Mouse (Mus musculus) thymus, postnatal 14 days (tissue): Measurements from ENCODE around the gene Cyp46a1.

Experiments used
- DNase-seq: peaks from one replicate; pipeline ENCODE4 v3.0.0; 2021

Gene Cyp46a1

GRCm38 (mm10) chr12:108312432-108312851 is 21.7 kb upstream of the Cyp46a1 start:
- no peak for DNase-seq

DNA sequence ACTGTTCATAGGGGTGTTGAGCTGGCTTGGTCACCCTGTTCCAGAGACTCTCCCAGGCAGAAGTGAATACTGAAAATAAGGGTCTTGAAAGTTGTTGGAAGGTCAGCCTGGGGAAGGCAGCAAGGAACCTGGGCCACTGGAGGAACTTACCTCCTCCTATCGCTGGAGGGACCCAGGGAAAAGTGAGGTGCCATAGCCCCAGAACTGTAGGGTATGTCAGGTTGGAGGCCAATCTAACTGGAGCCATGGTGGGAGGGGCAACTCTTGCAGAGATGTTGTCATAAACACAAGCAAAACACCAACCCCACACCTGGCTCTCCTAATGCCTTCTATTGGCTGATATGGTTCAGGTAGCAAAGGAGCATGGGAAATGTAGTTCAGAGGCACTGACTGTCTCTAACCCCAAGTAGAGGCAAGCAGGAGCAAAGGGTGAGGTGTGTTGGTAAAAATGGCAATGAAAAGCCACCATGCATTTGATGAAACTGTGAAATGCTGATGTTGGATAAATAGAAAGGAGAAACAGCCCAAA is 20.9 kb upstream of the Cyp46a1 start:
- DNase-seq: no peak

GRCm38 (mm10) chr12:108315818-108316217 is 18.4 kb upstream of the Cyp46a1 start:
- no peak for DNase-seq

DNA sequence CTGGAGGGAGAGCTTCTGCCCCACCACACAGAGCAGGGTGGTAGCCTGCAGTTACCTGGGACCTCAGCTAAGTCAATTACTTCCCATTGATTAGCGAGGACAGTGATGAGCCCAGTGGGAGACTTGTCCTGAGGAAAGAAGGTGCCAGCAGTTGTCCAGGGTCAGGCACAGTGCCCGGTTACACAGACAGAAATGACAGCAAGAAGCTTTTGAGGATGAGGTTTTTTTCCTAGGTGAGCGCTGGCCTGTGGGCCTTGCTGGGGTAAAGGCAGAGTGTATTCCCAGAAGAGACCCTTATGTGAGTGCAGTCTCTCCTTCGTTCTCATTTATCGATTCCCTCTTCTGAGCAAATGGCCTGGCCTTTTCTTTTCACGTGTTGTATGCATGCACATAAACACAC is 17.5 kb upstream of the Cyp46a1 start:
- no peak for DNase-seq

GRCm38 (mm10) chr12:108317201-108317738 is 16.9 kb upstream of the Cyp46a1 start:
- DNase-seq: no peak

- DNase-seq: no peak
Observed at GRCm38 (mm10) chr12:108317826-108318430, 16.3 kb upstream of the Cyp46a1 start.

DNA sequence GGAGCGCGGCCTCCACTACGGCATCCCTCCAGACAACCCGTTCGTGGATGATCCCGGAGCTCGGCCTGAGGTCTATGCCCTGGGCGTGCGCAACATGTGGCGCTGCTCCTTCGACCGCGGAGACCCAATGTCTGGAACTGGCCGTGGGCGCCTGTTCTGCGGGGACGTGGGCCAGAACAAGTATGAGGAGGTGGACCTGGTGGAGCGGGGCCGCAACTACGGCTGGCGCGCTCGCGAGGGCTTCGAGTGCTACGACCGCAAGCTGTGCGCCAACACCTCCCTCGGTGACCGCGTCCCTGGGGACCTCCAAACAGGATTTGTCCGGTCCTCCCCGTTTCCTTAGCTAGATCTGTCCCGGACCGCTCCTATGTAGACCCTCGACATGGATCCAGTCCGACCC is 15.7 kb upstream of the Cyp46a1 start:
- DNase-seq: no peak

DNA sequence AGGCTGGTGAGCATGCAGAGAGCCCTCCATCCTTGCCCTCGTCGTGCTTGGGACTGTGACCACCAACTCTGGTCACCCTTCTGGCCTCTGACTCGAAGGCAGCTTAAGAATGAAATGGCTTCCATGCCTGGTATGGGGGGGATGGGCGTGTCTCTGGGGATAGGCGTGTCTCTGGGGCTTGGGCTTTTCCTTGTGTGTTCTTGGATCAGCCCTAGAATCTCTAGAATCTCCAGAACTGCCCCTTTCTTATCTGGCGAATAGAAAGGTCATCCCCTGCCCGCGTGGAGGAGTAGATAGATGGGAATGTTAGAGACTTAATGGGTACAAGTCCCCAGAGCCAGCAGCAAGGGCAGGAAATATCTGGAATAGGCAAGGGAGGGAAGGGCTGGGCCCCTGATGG is 14.1 kb upstream of the Cyp46a1 start:
- DNase-seq: no peak

GRCm38 (mm10) chr12:108326401-108326800 is 7.8 kb upstream of the Cyp46a1 start:
- DNase-seq: no peak

- no peak for DNase-seq
Observed at GRCm38 (mm10) chr12:108327889-108328491, 6.2 kb upstream of the Cyp46a1 start.

DNA sequence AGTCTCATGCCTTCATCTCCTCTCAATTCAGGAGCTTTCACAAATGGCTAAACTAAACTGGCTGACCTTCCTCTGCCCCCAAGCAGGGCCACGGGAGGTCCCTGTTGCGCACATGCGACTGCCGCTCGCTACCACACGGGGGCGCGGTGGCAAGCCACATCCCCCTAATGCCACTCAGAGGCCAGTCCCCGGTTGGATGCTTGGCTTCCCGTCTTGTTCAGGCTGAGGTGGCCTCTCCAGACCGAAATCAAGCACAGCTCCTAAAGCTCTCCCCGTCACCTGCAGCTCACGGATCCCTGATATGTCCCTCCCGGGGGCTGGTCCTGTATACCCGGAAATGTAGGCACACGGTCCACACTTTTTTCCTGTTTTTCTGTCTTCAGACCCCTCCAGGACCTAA is 1.1 kb upstream of the Cyp46a1 start:
- peak; percentile 80 for DNase-seq

- peak; percentile 36 for DNase-seq
Observed at GRCm38 (mm10) chr12:108333481-108333882, 699 bp upstream of the Cyp46a1 start.

DNA sequence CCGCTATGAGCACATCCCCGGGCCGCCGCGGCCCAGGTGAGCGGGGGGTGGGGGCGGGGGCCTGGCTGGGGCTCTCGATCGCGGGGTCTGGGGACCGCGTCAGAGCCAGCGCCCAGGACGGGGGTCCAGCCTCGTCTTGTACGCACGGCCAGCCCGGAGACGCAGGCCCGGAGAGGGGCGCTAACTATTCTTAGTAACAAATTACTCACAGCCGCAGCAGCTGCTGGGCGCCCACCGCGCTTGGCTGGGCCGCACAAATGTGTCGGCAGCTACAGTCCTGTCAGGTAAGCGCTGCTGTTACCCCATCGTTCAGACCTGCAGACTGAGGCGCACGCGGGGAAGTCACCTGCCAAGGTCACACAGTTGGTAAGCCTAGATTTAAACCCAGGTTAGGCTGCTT is 348 bp downstream of the Cyp46a1 start:
- no peak for DNase-seq

- peak; percentile 31 for DNase-seq
Observed at GRCm38 (mm10) chr12:108338572-108339190, 4.5 kb downstream of the Cyp46a1 start.

GRCm38 (mm10) chr12:108348151-108348550 is 14.0 kb downstream of the Cyp46a1 start:
- DNase-seq: no peak

GRCm38 (mm10) chr12:108349026-108349425 is 14.8 kb downstream of the Cyp46a1 start:
- no peak for DNase-seq

DNA sequence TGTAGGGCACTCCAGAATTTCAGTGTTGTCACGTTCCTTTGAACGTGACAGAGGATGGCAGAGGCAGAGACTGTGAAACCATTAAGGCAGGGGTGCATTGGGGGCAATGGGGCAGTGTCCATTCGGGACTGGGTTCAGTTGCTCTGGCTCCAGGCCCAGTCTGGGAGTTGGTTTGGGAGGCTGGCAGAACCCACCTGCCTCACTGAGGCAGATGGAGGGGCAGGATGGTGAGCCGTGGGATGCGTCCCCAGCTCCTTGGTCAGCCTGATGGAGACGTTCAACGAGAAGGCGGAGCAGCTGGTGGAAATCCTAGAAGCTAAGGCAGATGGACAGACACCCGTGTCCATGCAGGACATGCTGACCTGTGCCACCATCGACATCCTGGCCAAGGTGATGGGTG is 16.8 kb downstream of the Cyp46a1 start:
- no peak for DNase-seq

DNA sequence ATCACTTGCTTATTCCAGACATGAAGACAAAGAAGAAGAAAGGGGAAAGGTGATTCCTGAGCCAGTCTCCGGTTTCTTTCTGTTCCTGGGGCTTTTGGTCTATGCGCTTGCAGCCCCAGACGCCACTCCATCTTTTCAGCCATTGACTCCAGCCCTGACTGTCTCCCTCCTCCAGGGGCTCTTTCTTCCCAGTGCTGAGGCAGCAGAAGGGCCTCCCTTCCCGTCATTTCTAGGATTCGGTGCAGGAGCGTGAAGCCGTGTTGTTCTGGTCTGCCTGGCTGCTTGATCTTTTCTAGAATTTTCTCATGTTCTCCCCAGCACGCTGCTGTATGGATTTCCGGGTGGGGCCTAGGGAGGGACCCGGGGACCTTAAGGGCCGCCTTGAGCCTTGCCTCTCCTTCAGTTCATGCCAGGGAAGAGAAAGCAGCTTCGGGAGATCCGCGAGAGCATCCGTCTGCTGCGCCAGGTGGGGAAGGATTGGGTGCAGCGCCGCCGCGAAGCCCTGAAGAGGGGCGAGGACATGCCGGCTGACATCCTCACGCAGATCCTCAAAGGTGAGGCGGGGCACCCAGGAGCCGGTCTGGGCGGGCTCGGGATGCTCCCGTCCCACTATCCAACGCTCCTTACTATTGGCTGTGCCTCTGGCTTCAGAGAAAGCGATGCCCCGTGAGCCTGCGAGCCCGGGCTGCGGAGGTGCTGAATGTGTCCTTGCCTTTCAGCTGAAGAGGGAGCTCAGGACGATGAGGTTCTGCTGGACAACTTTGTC is 18.4 kb downstream of the Cyp46a1 start:
- no peak for DNase-seq

DNA sequence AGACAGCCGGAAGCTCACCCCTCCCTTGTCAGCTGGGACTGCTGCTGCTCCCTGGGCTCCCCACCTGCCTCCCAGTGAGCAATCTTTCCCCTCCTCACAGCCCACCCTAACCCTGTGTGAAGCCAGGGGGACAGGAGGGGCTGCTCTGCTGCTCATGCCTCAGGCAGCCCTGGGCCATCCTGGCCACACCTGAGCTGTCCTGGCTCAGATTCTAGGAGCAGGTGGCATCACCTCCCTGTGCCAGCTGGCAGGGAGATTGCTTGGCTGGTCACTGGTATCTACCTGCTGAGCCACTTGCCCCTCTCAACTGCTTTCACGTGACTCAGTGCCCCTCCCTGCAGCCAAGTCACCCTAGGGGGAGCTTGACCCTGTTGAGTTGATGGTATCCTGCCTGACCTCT is 20.1 kb downstream of the Cyp46a1 start:
- DNase-seq: no peak

GRCm38 (mm10) chr12:108355271-108355670 is 21.1 kb downstream of the Cyp46a1 start:
- DNase-seq: no peak

DNA sequence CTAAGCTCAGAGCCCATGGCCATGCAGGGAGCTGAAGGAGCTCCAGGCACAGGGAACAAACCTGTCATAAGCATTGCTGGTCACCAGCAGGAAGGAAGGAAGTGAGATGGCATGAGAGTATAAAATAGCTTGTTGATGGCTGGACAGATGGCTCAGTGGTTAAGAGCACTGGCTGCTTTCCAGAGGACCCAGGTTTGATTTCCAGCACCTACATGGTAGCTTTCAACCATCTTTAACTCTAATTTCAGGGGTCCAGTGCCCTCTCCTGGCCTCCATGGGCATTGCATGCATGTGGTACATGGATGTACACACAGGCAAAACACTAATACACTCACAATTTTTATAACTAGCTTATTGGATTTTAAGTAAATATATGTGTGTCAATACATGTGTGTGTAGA is 21.8 kb downstream of the Cyp46a1 start:
- DNase-seq: no peak

DNA sequence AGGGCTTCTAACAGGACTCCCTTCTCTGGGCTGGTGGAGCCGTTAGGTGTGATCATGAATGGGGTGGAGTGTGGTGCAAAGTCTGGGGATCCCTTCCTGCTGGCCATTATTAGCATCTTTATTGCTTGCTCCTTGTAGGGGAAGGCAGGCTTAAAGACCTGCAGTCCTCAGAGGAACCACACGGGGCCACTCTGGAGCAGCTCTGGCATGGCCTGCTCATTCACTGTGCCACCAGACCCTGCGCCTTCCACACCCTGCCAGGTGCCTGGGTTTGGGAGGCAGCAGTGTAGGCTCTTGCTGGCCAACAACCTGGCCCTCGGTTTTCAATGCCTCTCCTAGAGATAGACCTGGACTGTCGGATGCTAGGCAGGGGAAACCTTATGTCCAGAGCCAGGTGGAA is 29.6 kb downstream of the Cyp46a1 start:
- peak; percentile 43 for DNase-seq

DNA sequence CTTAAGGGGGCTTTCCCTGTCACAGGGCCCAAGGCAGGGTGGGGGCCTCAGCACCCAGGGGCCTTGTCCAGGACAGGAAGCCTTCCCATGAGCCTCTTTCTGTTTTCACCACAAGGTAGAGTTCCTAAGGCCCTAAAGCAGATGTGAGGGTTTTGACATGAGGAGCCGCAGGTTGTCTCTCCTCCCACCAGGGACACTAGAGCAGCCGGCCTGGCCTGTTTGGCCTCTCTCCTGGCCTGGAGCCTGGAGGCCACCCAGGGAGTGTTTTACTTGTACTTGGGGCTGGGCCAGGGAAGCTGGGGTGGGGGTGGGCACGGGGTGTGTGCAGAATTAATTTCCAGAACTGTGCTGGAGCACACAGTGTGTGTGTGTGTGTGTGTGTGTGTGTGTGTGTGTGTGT is 31.2 kb downstream of the Cyp46a1 start:
- no peak for DNase-seq
